Mouse (Mus musculus) heart, adult 2 months (tissue): ENCODE measurements around the gene Cops7a.

Experiments
- CTCF ChIP-seq: fragments of 200-600 bp; IDR thresholded peaks from 2 replicates; pipeline ENCODE4 v1.8.1; 2022; ENCODE audit warnings: antibody characterized with exemption, mild to moderate bottlenecking, moderate library complexity
- POLR2A ChIP-seq: fragments of 200-500 bp; IDR thresholded peaks from 2 replicates; pipeline ENCODE4 v1.6.1; 2011; ENCODE audit warnings: mild to moderate bottlenecking, low read depth, low read length, control low read depth; ENCODE audit not compliant: insufficient read depth

- TF ChIP-seq CTCF (peak; percentile 96; the same call in 1 of the 2 replicates), POLR2A (peak; percentile 80)
Observed at GRCm38 (mm10) chr6:124930754-124931524, 34.4 kb downstream of the Cops7a start, which contains the start of gene Mlf2.
